Mouse (Mus musculus): ENCODE measurements around the gene Yipf2.
"Not testable (repeated sequence)": the region's sequence is repeated elsewhere in the genome, so short reads cannot be mapped to it uniquely, and the experiment has no call there.

Gene Yipf2

GRCm38 (mm10) chr9:21555198-21555742 lies 37.4 kb downstream of the Yipf2 start:
- no peak for DNase-seq

- no peak for DNase-seq
Observed at GRCm38 (mm10) chr9:21553607-21554273, 38.9 kb downstream of the Yipf2 start.

GRCm38 (mm10) chr9:21551049-21551448 lies 41.6 kb downstream of the Yipf2 start:
- DNase-seq: no peak

GRCm38 (mm10) chr9:21547075-21547941 lies 45.3 kb downstream of the Yipf2 start:
- DNase-seq: no peak

GRCm38 (mm10) chr9:21546789-21547074 lies 45.9 kb downstream of the Yipf2 start, which contains the start of gene Carm1:
Carm1 (plus strand) TSS chr9:21546894.
- no peak for DNase-seq

- DNase-seq: peak; percentile 100
Observed at GRCm38 (mm10) chr9:21545916-21546788, 46.5 kb downstream of the Yipf2 start.

GRCm38 (mm10) chr9:21545351-21545915 lies 47.2 kb downstream of the Yipf2 start:
- DNase-seq: peak; percentile 20

- DNase-seq: not testable (repeated sequence)
Observed at GRCm38 (mm10) chr9:21542001-21542400, 50.6 kb downstream of the Yipf2 start.

- no peak for DNase-seq
Observed at GRCm38 (mm10) chr9:21539981-21540753, 52.5 kb downstream of the Yipf2 start.

Data from thymus, postnatal 4 days (tissue).